Mouse (Mus musculus) thymus, adult 2 months (tissue): ENCODE results near the gene Syndig1.

ENCODE experiments used
- CTCF ChIP-seq: fragments of 200-500 bp; IDR thresholded peaks from 2 replicates; pipeline ENCODE4 v1.5.1; 2012; ENCODE audit warnings: mild to moderate bottlenecking, control low read depth, low read length, moderate library complexity, borderline replicate concordance; ENCODE audit not compliant: control insufficient read depth, poor library complexity, insufficient read depth; ENCODE audit errors: extremely low read depth
- POLR2A ChIP-seq: fragments of 200-500 bp; IDR thresholded peaks from 2 replicates; pipeline ENCODE4 v1.6.1; 2012; ENCODE audit warnings: mild to moderate bottlenecking, low read length, control low read depth, moderate library complexity; ENCODE audit not compliant: control insufficient read depth, poor library complexity, insufficient read depth; ENCODE audit errors: extremely low read depth

DNA sequence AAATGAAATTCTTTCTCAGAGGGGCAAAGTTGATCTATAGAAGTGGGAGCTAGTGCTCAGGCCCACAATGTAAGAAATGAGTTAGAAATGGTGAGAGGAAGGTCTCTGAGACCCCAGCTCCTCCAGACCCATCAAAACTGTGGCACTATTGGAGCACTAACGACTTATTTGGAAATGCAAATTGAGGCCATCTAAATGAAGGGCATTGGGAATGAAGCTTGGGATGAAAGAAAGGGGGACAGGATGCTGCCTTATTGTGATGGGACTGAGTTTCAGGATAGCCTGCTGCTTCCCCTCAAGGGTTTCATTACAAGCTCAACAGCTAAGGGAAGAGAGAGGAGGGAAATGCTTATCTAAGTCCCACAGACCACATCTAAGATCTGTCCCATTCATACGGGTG, 110.6 kb downstream of the Syndig1 start:
- TF ChIP-seq CTCF (no peak), POLR2A (no peak)
